Mouse (Mus musculus) forebrain, postnatal 0 days (tissue): ENCODE data around the gene Gm11168. TPM values are rescaled to one million over a fixed set of nuclear protein-coding genes. Genes with fewer than 3 reads are reported as not detected.
A peak's percentile ranks its signal among the peaks of the same experiment; 100 is the strongest.
"Not testable (repeated sequence)": the region's sequence is repeated elsewhere in the genome, so short reads cannot be mapped to it uniquely, and the experiment has no call there.

Experiments
- ATAC-seq: fragments of 200-750 bp; cut with Nextera tagmentation; 2 replicates; pipeline ENCODE4 v1.8.0; 2017; ENCODE audit warnings: mild to moderate bottlenecking, moderate library complexity
- DNase-seq: peaks from one replicate; pipeline ENCODE4 v3.0.0-alpha.2; 2015
- H3K27ac ChIP-seq: fragments of 300-500 bp; sonication (generic); 2 replicates; pipeline ENCODE4 v1.5.1; 2014; ENCODE audit warnings: low read depth, mild to moderate bottlenecking, antibody characterized with exemption, low read length, moderate library complexity, mixed read lengths
- H3K27me3 ChIP-seq: fragments of 300-500 bp; sonication (generic); 2 replicates; pipeline ENCODE4 v1.6.1; 2014; ENCODE audit warnings: mild to moderate bottlenecking, low read length, mixed read lengths; ENCODE audit not compliant: insufficient read depth
- H3K36me3 ChIP-seq: fragments of 300-500 bp; sonication (generic); 2 replicates; pipeline ENCODE4 v1.6.1; 2014; ENCODE audit warnings: mild to moderate bottlenecking, moderate library complexity; ENCODE audit not compliant: insufficient read depth
- H3K4me1 ChIP-seq: fragments of 300-500 bp; sonication (generic); 2 replicates; pipeline ENCODE4 v1.6.1; 2014; ENCODE audit warnings: antibody characterized with exemption; ENCODE audit not compliant: insufficient read depth
- H3K4me2 ChIP-seq: fragments of 300-500 bp; sonication (generic); 2 replicates; pipeline ENCODE4 v1.6.1; 2014; ENCODE audit warnings: low read depth, mild to moderate bottlenecking, moderate library complexity
- H3K4me3 ChIP-seq: fragments of 300-500 bp; sonication (generic); 2 replicates; pipeline ENCODE4 v1.5.1; 2014; ENCODE audit warnings: low read depth, low read length, mixed read lengths
- H3K9ac ChIP-seq: fragments of 300-500 bp; sonication (generic); 2 replicates; pipeline ENCODE4 v1.6.1; 2014; ENCODE audit warnings: mild to moderate bottlenecking
- H3K9me3 ChIP-seq: fragments of 300-500 bp; sonication (generic); 2 replicates; pipeline ENCODE4 v1.6.1; 2016; ENCODE audit warnings: low read length
- WGBS: fragments of 180-500 bp; shearing (Covaris S2); extraction: QIAGEN DNeasy Blood & Tissue Kit; methylation state at CpG from one replicate; pipeline ENCODE4 v1.1.7; 2014; 5-methylcytosine and 5-hydroxymethylcytosine counted together
- polyA plus RNA-seq: library from polyadenylated mRNA; unstranded; fragments of >200 nt; fragmentation: Nextera tagmentation; extraction: Ambion mirVana; gene quantifications from 2 replicates; pipeline ENCODE4 v1.2.1, GENCODE M21; 2015
- total RNA-seq: library from RNA; depleted of rRNA; stranded (reverse); fragments of >200 nt; gene quantifications from 2 replicates; pipeline ENCODE4 v1.2.3, GENCODE M21; 2014

Gm11168 gene
- total and polyA plus RNA-seq, 2 experiments from 2014 or later: not detected

- not testable (repeated sequence) for H3K9me3 ChIP-seq, H3K4me3 ChIP-seq, DNase-seq, H3K27ac ChIP-seq, H3K4me2 ChIP-seq, H3K4me1 ChIP-seq, H3K27me3 ChIP-seq, ATAC-seq, H3K36me3 ChIP-seq, H3K9ac ChIP-seq
- 67% methylated on average over 4 of the region's 9 CpGs for whole genome bisulfite sequencing
These were observed 12.2 kb downstream of the Gm11168 start, which contains the start of gene Gm10720 for GRCm38 (mm10) chr9:3015354-3015753. Gm10720 (plus strand) TSS chr9:3015654.

GRCm38 (mm10) chr9:3015896-3016295, 12.8 kb downstream of the Gm11168 start:
- H3K4me2 ChIP-seq, DNase-seq, H3K27me3 ChIP-seq, H3K4me1 ChIP-seq, H3K9me3 ChIP-seq, ATAC-seq, H3K4me3 ChIP-seq, H3K27ac ChIP-seq, H3K9ac ChIP-seq, H3K36me3 ChIP-seq: not testable (repeated sequence)
- WGBS: 83% methylated on average over 4 of the region's 6 CpGs

GRCm38 (mm10) chr9:3017108-3017507, 14.0 kb downstream of the Gm11168 start, which contains the start of gene Gm10719:
Gm10719 (plus strand) TSS chr9:3017408.
- not testable (repeated sequence) for H3K9ac ChIP-seq

GRCm38 (mm10) chr9:3018944-3019343, 15.8 kb downstream of the Gm11168 start:
- H3K4me3 ChIP-seq, H3K27me3 ChIP-seq, H3K9ac ChIP-seq, ATAC-seq, H3K36me3 ChIP-seq, DNase-seq, H3K4me2 ChIP-seq, H3K27ac ChIP-seq, H3K9me3 ChIP-seq, H3K4me1 ChIP-seq: not testable (repeated sequence)
- WGBS: 71% methylated on average over 7 of the region's 9 CpGs

More at GRCm38 (mm10) chr9:3017108-3017507, 14.0 kb downstream of the Gm11168 start, which contains the start of gene Gm10719:
- not testable (repeated sequence) for H3K27ac ChIP-seq, H3K4me3 ChIP-seq, H3K27me3 ChIP-seq, ATAC-seq, H3K36me3 ChIP-seq, H3K9me3 ChIP-seq, H3K4me1 ChIP-seq, H3K4me2 ChIP-seq, DNase-seq
- whole genome bisulfite sequencing: no CpG with 5 or more reads among the region's 9 CpGs

GRCm38 (mm10) chr9:3019835-3020727, 16.9 kb downstream of the Gm11168 start:
- ATAC-seq: peak; percentile 55; the same call in 1 of the 2 replicates
- not testable (repeated sequence) for DNase-seq, H3K36me3 ChIP-seq

GRCm38 (mm10) chr9:3022316-3023008, 19.3 kb downstream of the Gm11168 start:
- DNase-seq: peak; percentile 0
- H3K27ac ChIP-seq, H3K4me3 ChIP-seq, H3K9me3 ChIP-seq, H3K4me2 ChIP-seq, ATAC-seq, H3K4me1 ChIP-seq, H3K27me3 ChIP-seq, H3K9ac ChIP-seq, H3K36me3 ChIP-seq: not testable (repeated sequence)
- WGBS: 72% methylated on average over 9 of the region's 13 CpGs

More at GRCm38 (mm10) chr9:3019835-3020727, 16.9 kb downstream of the Gm11168 start:
- H3K4me3 ChIP-seq, H3K4me2 ChIP-seq, H3K9me3 ChIP-seq, H3K4me1 ChIP-seq, H3K27ac ChIP-seq, H3K9ac ChIP-seq, H3K27me3 ChIP-seq: not testable (repeated sequence)
- WGBS: 82% methylated on average over 11 of the region's 19 CpGs

- not testable (repeated sequence) for H3K27ac ChIP-seq, H3K4me1 ChIP-seq, H3K4me2 ChIP-seq, H3K4me3 ChIP-seq, H3K36me3 ChIP-seq, H3K9me3 ChIP-seq, ATAC-seq, H3K9ac ChIP-seq, DNase-seq, H3K27me3 ChIP-seq
- 78% methylated on average over 9 of the region's 13 CpGs for WGBS
These were observed 20.3 kb downstream of the Gm11168 start, which contains the start of gene Gm10718 for GRCm38 (mm10) chr9:3023312-3023984. Gm10718 (plus strand) TSS chr9:3023547.

- H3K27ac ChIP-seq, H3K9me3 ChIP-seq, ATAC-seq, H3K9ac ChIP-seq, H3K36me3 ChIP-seq, H3K4me2 ChIP-seq, H3K27me3 ChIP-seq, DNase-seq, H3K4me1 ChIP-seq, H3K4me3 ChIP-seq: not testable (repeated sequence)
- 74% methylated on average over 15 of the region's 16 CpGs for WGBS
These were observed 21.0 kb downstream of the Gm11168 start for GRCm38 (mm10) chr9:3023985-3024648.

GRCm38 (mm10) chr9:3024912-3025467, 21.8 kb downstream of the Gm11168 start, which contains the start of gene Gm10717:
Gm10717 (plus strand) TSS chr9:3025417.
- not testable (repeated sequence) for H3K27me3 ChIP-seq, H3K4me3 ChIP-seq, H3K9me3 ChIP-seq, H3K36me3 ChIP-seq, DNase-seq, H3K4me2 ChIP-seq, ATAC-seq, H3K27ac ChIP-seq, H3K4me1 ChIP-seq, H3K9ac ChIP-seq
- WGBS: 73% methylated on average over 12 of the region's 12 CpGs
